Mouse (Mus musculus): Measurements from ENCODE around the gene Plau. TPM values are rescaled to one million over a fixed set of nuclear protein-coding genes. Genes with fewer than 3 reads are reported as not detected.

Plau gene
- polyA plus RNA-seq (2014; fragmentation: Nextera tagmentation; extraction: Ambion mirVana): 0.69 and 1.0 TPM in 2 replicates

GRCm38 (mm10) chr14:20836171-20836904 is at the start of gene Plau:
TSS of gene Plau (plus strand) at chr14:20836660.
- peaks cover 5% of the 10 kb centered on the region; the same call in 1 of the 2 replicates for H3K4me1 ChIP-seq (ENCODE audit: control insufficient read depth, insufficient read depth, low read length)
- H3K9ac ChIP-seq (ENCODE audit: low read length): peak within 1 kb of the TSS; percentile 77
- whole genome bisulfite sequencing: under 1% methylated on average over 31 of the region's 33 CpGs
- H3K4me2 ChIP-seq (ENCODE audit: low read depth, severe bottlenecking): peak within 1 kb of the TSS; percentile 97
- H3K4me3 ChIP-seq (ENCODE audit: low read depth, low read length): peak within 1 kb of the TSS; percentile 55
- no peaks in the 10 kb centered on the region for H3K27me3 ChIP-seq (ENCODE audit: control insufficient read depth, insufficient read depth, low read length)
- no peak within 1 kb of the TSS for H3K27ac ChIP-seq (replicated peaks; ENCODE audit: low read depth, low read length)
- H3K36me3 ChIP-seq (ENCODE audit: control insufficient read depth, insufficient read depth, low read length): no peaks in the 10 kb centered on the region; the same call in 1 of the 2 replicates
- no peaks in the 10 kb centered on the region for H3K9me3 ChIP-seq (ENCODE audit: control insufficient read depth, low read length)
- DNase-seq (ENCODE audit: low spot score) (peak; percentile 81), ATAC-seq (ENCODE audit: insufficient number of reproducible peaks, low FRiP score, low TSS enrichment, low read depth) (peak; percentile 91)

- H3K4me1 ChIP-seq (ENCODE audit: control insufficient read depth, insufficient read depth, low read length): peaks cover 14% of the 10 kb centered on the region
- 81% methylated on average over 3 of the region's 3 CpGs for WGBS
- no peak for DNase-seq (ENCODE audit: low spot score)
Measured at GRCm38 (mm10) chr14:20788151-20788550, 48.3 kb upstream of the Plau start.

GRCm38 (mm10) chr14:20789593-20789992 is 46.9 kb upstream of the Plau start:
- Histone ChIP-seq H3K4me1 (ENCODE audit: control insufficient read depth, insufficient read depth, low read length) (peaks cover 14% of the 10 kb centered on the region), H3K4me2 (ENCODE audit: low read depth, severe bottlenecking) (no peak overlapping the region), H3K9ac (ENCODE audit: low read length) (no peak overlapping the region), H3K27me3 (ENCODE audit: control insufficient read depth, insufficient read depth, low read length) (no peaks in the 10 kb centered on the region), H3K9me3 (ENCODE audit: control insufficient read depth, low read length) (no peaks in the 10 kb centered on the region), H3K36me3 (ENCODE audit: control insufficient read depth, insufficient read depth, low read length) (peaks cover 4% of the 10 kb centered on the region; the same call in 1 of the 2 replicates), H3K4me3 (ENCODE audit: low read depth, low read length) (no peak overlapping the region), H3K27ac (replicated peaks; ENCODE audit: low read depth, low read length) (no peak overlapping the region)
- ATAC-seq (ENCODE audit: insufficient number of reproducible peaks, low FRiP score, low TSS enrichment, low read depth) (no peak), DNase-seq (ENCODE audit: low spot score) (no peak)
- 90% methylated on average over 4 of the region's 4 CpGs for WGBS

More at GRCm38 (mm10) chr14:20788151-20788550, 48.3 kb upstream of the Plau start:
- no peak overlapping the region for H3K9ac ChIP-seq (ENCODE audit: low read length)
- no peak overlapping the region for H3K4me3 ChIP-seq (ENCODE audit: low read depth, low read length)
- H3K36me3 ChIP-seq (ENCODE audit: control insufficient read depth, insufficient read depth, low read length): peaks cover 6% of the 10 kb centered on the region; the same call in 1 of the 2 replicates
- H3K9me3 ChIP-seq (ENCODE audit: control insufficient read depth, low read length): no peaks in the 10 kb centered on the region
- H3K27me3 ChIP-seq (ENCODE audit: control insufficient read depth, insufficient read depth, low read length): no peaks in the 10 kb centered on the region
- H3K4me2 ChIP-seq (ENCODE audit: low read depth, severe bottlenecking): no peak overlapping the region
- no peak overlapping the region for H3K27ac ChIP-seq (replicated peaks; ENCODE audit: low read depth, low read length)
- ATAC-seq (ENCODE audit: insufficient number of reproducible peaks, low FRiP score, low TSS enrichment, low read depth): no peak

GRCm38 (mm10) chr14:20790445-20790844 is 46.0 kb upstream of the Plau start:
- H3K9me3 ChIP-seq (ENCODE audit: control insufficient read depth, low read length): no peaks in the 10 kb centered on the region

GRCm38 (mm10) chr14:20790996-20791395 is 45.5 kb upstream of the Plau start:
- DNase-seq (ENCODE audit: low spot score) (no peak), ATAC-seq (ENCODE audit: insufficient number of reproducible peaks, low FRiP score, low TSS enrichment, low read depth) (no peak)
- no peaks in the 10 kb centered on the region for H3K9me3 ChIP-seq (ENCODE audit: control insufficient read depth, low read length)
- H3K4me1 ChIP-seq (ENCODE audit: control insufficient read depth, insufficient read depth, low read length): peaks cover 20% of the 10 kb centered on the region
- H3K27me3 ChIP-seq (ENCODE audit: control insufficient read depth, insufficient read depth, low read length): no peaks in the 10 kb centered on the region
- no peak overlapping the region for H3K9ac ChIP-seq (ENCODE audit: low read length)
- no peak overlapping the region for H3K4me2 ChIP-seq (ENCODE audit: low read depth, severe bottlenecking)
- H3K36me3 ChIP-seq (ENCODE audit: control insufficient read depth, insufficient read depth, low read length): peaks cover 2% of the 10 kb centered on the region; the same call in 1 of the 2 replicates
- H3K4me3 ChIP-seq (ENCODE audit: low read depth, low read length): no peak overlapping the region
- 98% methylated on average over 6 of the region's 6 CpGs for WGBS
- no peak overlapping the region for H3K27ac ChIP-seq (replicated peaks; ENCODE audit: low read depth, low read length)

More at GRCm38 (mm10) chr14:20790445-20790844, 46.0 kb upstream of the Plau start:
- H3K27me3 ChIP-seq (ENCODE audit: control insufficient read depth, insufficient read depth, low read length): no peaks in the 10 kb centered on the region
- no peak for ATAC-seq (ENCODE audit: insufficient number of reproducible peaks, low FRiP score, low TSS enrichment, low read depth)
- peaks cover 3% of the 10 kb centered on the region; the same call in 1 of the 2 replicates for H3K36me3 ChIP-seq (ENCODE audit: control insufficient read depth, insufficient read depth, low read length)
- 97% methylated on average over 5 of the region's 5 CpGs for WGBS
- DNase-seq (ENCODE audit: low spot score): no peak
- no peak overlapping the region for H3K4me3 ChIP-seq (ENCODE audit: low read depth, low read length)
- H3K4me1 ChIP-seq (ENCODE audit: control insufficient read depth, insufficient read depth, low read length): peaks cover 16% of the 10 kb centered on the region
- H3K4me2 ChIP-seq (ENCODE audit: low read depth, severe bottlenecking): no peak overlapping the region
- no peak overlapping the region for H3K27ac ChIP-seq (replicated peaks; ENCODE audit: low read depth, low read length)
- H3K9ac ChIP-seq (ENCODE audit: low read length): no peak overlapping the region

- no peak for ATAC-seq (ENCODE audit: insufficient number of reproducible peaks, low FRiP score, low TSS enrichment, low read depth)
- Histone ChIP-seq H3K9ac (ENCODE audit: low read length) (no peak overlapping the region), H3K36me3 (ENCODE audit: control insufficient read depth, insufficient read depth, low read length) (peaks cover 2% of the 10 kb centered on the region; the same call in 1 of the 2 replicates), H3K27me3 (ENCODE audit: control insufficient read depth, insufficient read depth, low read length) (no peaks in the 10 kb centered on the region), H3K4me3 (ENCODE audit: low read depth, low read length) (no peak overlapping the region), H3K9me3 (ENCODE audit: control insufficient read depth, low read length) (no peaks in the 10 kb centered on the region), H3K4me2 (ENCODE audit: low read depth, severe bottlenecking) (no peak overlapping the region; the same call in 1 of the 2 replicates), H3K4me1 (ENCODE audit: control insufficient read depth, insufficient read depth, low read length) (peaks cover 17% of the 10 kb centered on the region), H3K27ac (replicated peaks; ENCODE audit: low read depth, low read length) (no peak overlapping the region)
- no peak for DNase-seq (ENCODE audit: low spot score)
- WGBS: 83% methylated on average over 16 of the region's 16 CpGs
Measured at GRCm38 (mm10) chr14:20791511-20792242, 44.8 kb upstream of the Plau start.

- Histone ChIP-seq H3K4me2 (ENCODE audit: low read depth, severe bottlenecking) (peak overlapping the region; percentile 84), H3K27me3 (ENCODE audit: control insufficient read depth, insufficient read depth, low read length) (no peaks in the 10 kb centered on the region), H3K4me1 (ENCODE audit: control insufficient read depth, insufficient read depth, low read length) (peaks cover 16% of the 10 kb centered on the region), H3K36me3 (ENCODE audit: control insufficient read depth, insufficient read depth, low read length) (peaks cover 2% of the 10 kb centered on the region; the same call in 1 of the 2 replicates), H3K4me3 (ENCODE audit: low read depth, low read length) (peak overlapping the region; percentile 88), H3K27ac (replicated peaks; ENCODE audit: low read depth, low read length) (no peak overlapping the region), H3K9me3 (ENCODE audit: control insufficient read depth, low read length) (no peaks in the 10 kb centered on the region), H3K9ac (ENCODE audit: low read length) (peak overlapping the region; percentile 76; the same call in 1 of the 2 replicates)
- 69% methylated on average over 8 of the region's 8 CpGs for WGBS
- no peak for DNase-seq (ENCODE audit: low spot score)
- ATAC-seq (ENCODE audit: insufficient number of reproducible peaks, low FRiP score, low TSS enrichment, low read depth): no peak
Measured at GRCm38 (mm10) chr14:20792243-20792921, 44.1 kb upstream of the Plau start.
